Mouse (Mus musculus): ENCODE data around the gene Pxn. TPM values are rescaled to one million over a fixed set of nuclear protein-coding genes. Genes with fewer than 3 reads are reported as not detected.

Pxn gene
- polyA plus RNA-seq, 1 experiment from 2014 or later = 11.3 TPM

DNA sequence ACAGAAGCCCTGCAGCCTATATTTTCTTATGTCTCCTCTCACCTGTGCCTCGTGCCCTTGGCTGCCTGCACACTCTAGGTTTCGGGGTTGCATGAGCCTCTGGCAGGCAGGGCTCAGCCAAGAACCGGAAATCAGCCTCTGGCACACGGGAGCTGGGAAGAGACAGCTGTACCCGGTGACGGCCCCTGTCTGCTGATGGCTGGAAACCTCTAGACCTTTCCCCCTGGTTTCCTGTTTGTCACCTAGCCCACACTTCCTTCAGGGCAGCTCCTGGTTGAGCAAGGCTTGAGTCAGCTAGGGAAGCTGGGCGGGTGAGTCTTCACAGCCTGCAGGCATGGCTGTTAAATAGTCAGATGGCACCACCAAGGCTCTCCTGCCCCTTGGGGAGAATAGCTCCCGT lies 28.4 kb downstream of the Pxn start:
- no peaks in the 10 kb centered on the region for H3K9me3 ChIP-seq (ENCODE audit: control insufficient read depth, low read length)
- no peaks in the 10 kb centered on the region for H3K36me3 ChIP-seq (ENCODE audit: control insufficient read depth, insufficient read depth, low read length)
- H3K9ac ChIP-seq (replicated peaks; ENCODE audit: low read length) = no peak overlapping the region
- H3K4me1 ChIP-seq (ENCODE audit: control insufficient read depth, insufficient read depth, low read length) = peaks cover 8% of the 10 kb centered on the region; the same call in 1 of the 2 replicates
- H3K27me3 ChIP-seq (ENCODE audit: control insufficient read depth, insufficient read depth, low read length) = no peaks in the 10 kb centered on the region
- ATAC-seq (ENCODE audit: low FRiP score, low TSS enrichment) = no peak
- H3K4me3 ChIP-seq (replicated peaks; ENCODE audit: low read depth, low read length) = no peak overlapping the region
- no peak overlapping the region for H3K27ac ChIP-seq (replicated peaks; ENCODE audit: low read depth, low read length)
- DNase-seq = no peak
- 58% methylated on average over 8 of the region's 8 CpGs for WGBS
- H3K4me2 ChIP-seq (ENCODE audit: low read length) = no peak overlapping the region

DNA sequence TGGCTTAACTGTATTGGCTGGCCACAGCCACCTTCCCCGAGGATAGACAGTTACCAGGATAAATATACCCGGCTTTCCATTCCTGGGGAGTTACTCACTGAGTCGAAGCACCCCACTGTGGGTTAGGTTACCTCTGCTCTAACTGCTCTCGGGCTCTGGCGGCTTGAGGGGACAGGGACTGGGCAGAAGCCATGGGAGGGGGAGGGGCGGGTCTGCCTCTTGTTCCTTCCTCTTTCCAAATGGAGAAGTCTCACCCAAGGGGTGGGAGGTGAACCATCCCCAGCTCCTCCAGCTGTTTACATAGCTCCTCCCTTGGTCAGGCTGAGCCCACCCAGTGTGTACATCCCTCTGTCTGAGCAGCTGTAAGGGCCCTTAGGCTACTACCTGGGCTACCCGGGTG lies 29.2 kb downstream of the Pxn start:
- Histone ChIP-seq H3K9me3 (ENCODE audit: control insufficient read depth, low read length) (no peaks in the 10 kb centered on the region), H3K36me3 (ENCODE audit: control insufficient read depth, insufficient read depth, low read length) (no peaks in the 10 kb centered on the region), H3K9ac (replicated peaks; ENCODE audit: low read length) (no peak overlapping the region), H3K4me3 (replicated peaks; ENCODE audit: low read depth, low read length) (no peak overlapping the region), H3K4me2 (ENCODE audit: low read length) (no peak overlapping the region), H3K27ac (replicated peaks; ENCODE audit: low read depth, low read length) (no peak overlapping the region), H3K27me3 (ENCODE audit: control insufficient read depth, insufficient read depth, low read length) (no peaks in the 10 kb centered on the region), H3K4me1 (ENCODE audit: control insufficient read depth, insufficient read depth, low read length) (peaks cover 6% of the 10 kb centered on the region; the same call in 1 of the 2 replicates)
- ATAC-seq (ENCODE audit: low FRiP score, low TSS enrichment) = no peak
- WGBS = 37% methylated on average over 7 of the region's 7 CpGs
- no peak for DNase-seq

DNA sequence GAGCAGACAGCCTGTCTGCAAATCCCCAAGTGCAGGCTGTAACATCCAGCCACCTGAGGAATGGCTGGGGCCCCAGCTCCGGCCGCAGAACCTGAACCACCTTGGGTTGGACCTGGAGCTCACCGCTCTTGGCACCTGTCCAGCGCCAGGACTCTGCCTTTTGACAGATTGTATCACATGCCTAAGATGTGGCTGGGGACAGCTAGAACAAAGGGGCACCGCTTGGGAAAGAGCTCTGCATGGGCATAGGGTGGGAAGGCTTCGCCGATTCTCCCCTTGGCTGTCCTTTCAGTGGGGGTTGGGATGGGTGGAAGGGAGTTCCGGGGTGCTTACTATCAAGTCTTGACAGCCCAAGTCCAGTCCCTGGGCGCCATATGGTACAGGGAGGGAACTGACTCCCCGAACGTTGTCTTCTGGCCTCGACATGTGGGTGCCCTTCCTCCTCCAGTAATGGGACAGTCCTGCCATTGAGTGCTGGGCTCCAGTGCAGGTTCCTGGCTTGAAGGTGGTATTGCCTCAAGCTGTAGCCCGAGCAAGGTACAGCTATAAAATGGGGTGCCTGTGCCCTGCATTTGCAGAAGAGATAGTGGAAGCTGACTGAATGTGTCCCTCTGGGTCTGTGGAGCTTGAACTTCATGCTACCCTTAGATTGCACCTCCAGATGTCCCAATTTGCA lies 31.7 kb downstream of the Pxn start:
- Histone ChIP-seq H3K4me2 (ENCODE audit: low read length) (no peak overlapping the region), H3K9me3 (ENCODE audit: control insufficient read depth, low read length) (no peaks in the 10 kb centered on the region), H3K4me3 (replicated peaks; ENCODE audit: low read depth, low read length) (no peak overlapping the region), H3K9ac (replicated peaks; ENCODE audit: low read length) (no peak overlapping the region), H3K4me1 (ENCODE audit: control insufficient read depth, insufficient read depth, low read length) (peaks cover 4% of the 10 kb centered on the region; the same call in 1 of the 2 replicates), H3K27me3 (ENCODE audit: control insufficient read depth, insufficient read depth, low read length) (no peaks in the 10 kb centered on the region), H3K27ac (replicated peaks; ENCODE audit: low read depth, low read length) (no peak overlapping the region), H3K36me3 (ENCODE audit: control insufficient read depth, insufficient read depth, low read length) (no peaks in the 10 kb centered on the region)
- ATAC-seq (ENCODE audit: low FRiP score, low TSS enrichment) = no peak
- 76% methylated on average over 13 of the region's 13 CpGs for WGBS
- DNase-seq = no peak

DNA sequence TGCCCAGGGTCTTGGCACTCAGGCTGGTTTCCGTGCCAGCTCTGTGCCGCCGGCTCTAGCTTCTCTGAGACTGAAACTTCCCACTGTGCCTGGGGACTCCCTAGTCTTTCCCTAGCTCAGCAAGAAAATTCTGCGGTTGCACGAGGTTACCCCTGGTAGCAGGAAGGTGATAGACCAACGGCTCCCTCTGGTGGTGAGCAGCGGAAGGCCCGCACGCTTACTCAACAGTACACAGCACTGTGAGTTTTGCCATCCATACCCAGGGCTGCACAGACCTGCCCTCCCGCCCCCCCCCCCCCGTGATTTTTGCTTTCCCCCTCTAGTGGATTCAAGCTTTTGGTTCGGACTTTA lies 32.2 kb downstream of the Pxn start:
- under 1% methylated on average over 12 of the region's 12 CpGs for WGBS
- H3K4me1 ChIP-seq (ENCODE audit: control insufficient read depth, insufficient read depth, low read length) = peaks cover 5% of the 10 kb centered on the region; the same call in 1 of the 2 replicates
- H3K4me2 ChIP-seq (ENCODE audit: low read length) = no peak overlapping the region
- H3K27ac ChIP-seq (replicated peaks; ENCODE audit: low read depth, low read length) = no peak overlapping the region
- no peaks in the 10 kb centered on the region for H3K27me3 ChIP-seq (ENCODE audit: control insufficient read depth, insufficient read depth, low read length)
- no peaks in the 10 kb centered on the region for H3K9me3 ChIP-seq (ENCODE audit: control insufficient read depth, low read length)
- ATAC-seq (ENCODE audit: low FRiP score, low TSS enrichment) (peak; percentile 81), DNase-seq (peak; percentile 93)
- no peak overlapping the region for H3K4me3 ChIP-seq (replicated peaks; ENCODE audit: low read depth, low read length)
- H3K9ac ChIP-seq (replicated peaks; ENCODE audit: low read length) = no peak overlapping the region
- no peaks in the 10 kb centered on the region for H3K36me3 ChIP-seq (ENCODE audit: control insufficient read depth, insufficient read depth, low read length)

DNA sequence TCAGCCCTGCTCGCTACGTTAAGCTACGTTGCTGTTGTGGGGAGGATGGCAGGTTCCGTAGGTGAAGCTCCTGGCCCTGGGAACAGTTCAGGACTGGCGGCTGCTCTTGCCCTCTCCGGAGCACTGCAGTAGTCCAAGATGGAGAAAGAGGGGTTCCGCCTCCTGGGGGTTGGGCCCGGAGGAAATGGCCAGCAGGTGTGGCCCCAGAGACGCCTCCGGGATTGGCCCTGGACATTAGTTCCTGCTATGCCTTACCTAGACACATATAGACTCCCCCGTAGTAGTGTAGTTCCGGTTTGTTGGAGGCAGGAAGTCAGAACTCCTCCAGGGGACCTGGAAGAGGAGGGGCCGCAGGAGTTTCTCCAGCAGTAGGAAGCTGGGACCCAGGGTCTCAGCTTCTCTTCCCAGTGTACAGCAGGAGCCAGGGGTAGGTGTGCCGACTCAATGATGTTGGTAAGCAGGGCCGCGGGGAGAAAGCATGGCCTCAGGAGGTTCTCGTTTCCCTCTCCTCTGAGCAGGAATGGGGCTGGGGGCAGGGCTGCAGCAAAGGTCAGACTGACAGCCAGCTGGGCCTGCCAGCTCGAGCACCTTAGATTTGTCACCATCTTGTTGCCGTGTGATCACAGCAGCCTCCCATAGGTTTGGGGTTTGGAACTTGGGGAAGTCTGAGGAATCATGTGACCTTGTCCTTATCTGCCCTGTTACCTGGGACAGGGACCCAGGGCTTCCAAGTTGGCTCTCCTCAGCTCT lies 36.3 kb downstream of the Pxn start:
- Histone ChIP-seq H3K27ac (replicated peaks; ENCODE audit: low read depth, low read length) (no peak overlapping the region), H3K9ac (replicated peaks; ENCODE audit: low read length) (no peak overlapping the region), H3K4me2 (ENCODE audit: low read length) (no peak overlapping the region), H3K9me3 (ENCODE audit: control insufficient read depth, low read length) (no peaks in the 10 kb centered on the region), H3K4me3 (replicated peaks; ENCODE audit: low read depth, low read length) (no peak overlapping the region), H3K4me1 (ENCODE audit: control insufficient read depth, insufficient read depth, low read length) (peaks cover 8% of the 10 kb centered on the region; the same call in 1 of the 2 replicates), H3K27me3 (ENCODE audit: control insufficient read depth, insufficient read depth, low read length) (no peaks in the 10 kb centered on the region), H3K36me3 (ENCODE audit: control insufficient read depth, insufficient read depth, low read length) (peaks cover 17% of the 10 kb centered on the region)
- no peak for DNase-seq
- 79% methylated on average over 19 of the region's 19 CpGs for WGBS
- no peak for ATAC-seq (ENCODE audit: low FRiP score, low TSS enrichment)

DNA sequence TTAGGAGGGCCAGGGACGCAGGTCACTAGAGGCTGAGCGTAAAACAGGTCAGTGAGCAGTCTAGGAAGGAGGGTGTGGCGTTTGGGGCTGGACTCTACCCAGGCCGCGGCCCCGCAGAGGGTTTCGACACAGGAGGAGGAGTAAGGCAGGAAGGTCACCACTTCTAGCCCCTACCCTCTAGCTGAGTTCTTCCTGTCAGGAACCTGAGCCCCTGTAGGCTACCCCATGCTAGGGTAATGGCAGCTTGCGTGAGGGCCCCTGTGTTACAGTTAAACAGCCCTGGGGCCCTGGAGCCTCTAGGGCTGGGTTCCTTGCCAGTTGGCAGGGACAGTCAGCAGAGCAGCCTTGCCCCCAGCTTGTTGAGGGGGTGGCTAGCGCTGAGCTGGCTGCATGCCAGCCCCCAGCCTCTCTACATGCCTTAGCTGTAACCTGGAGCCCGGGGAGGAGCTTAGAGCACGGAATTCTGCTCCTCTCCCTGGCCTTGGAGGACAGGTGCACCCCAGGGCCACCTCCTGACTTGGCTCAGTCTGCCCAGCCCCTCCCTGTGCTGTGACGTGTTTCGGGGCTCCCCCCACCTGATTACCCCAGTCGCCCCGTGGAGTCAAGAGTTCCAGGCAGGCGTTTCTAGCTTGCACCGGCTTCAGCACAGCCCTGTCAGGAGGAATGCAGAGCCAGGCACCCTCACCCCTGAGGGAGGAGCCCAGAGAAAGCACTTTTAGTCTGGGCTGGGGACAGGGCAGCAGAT lies 37.2 kb downstream of the Pxn start:
- H3K9me3 ChIP-seq (ENCODE audit: control insufficient read depth, low read length) = no peaks in the 10 kb centered on the region
- H3K27ac ChIP-seq (replicated peaks; ENCODE audit: low read depth, low read length) = no peak overlapping the region
- H3K9ac ChIP-seq (replicated peaks; ENCODE audit: low read length) = peak overlapping the region; percentile 16; the same call in 1 of the 2 replicates
- no peak overlapping the region for H3K4me2 ChIP-seq (ENCODE audit: low read length)
- H3K27me3 ChIP-seq (ENCODE audit: control insufficient read depth, insufficient read depth, low read length) = no peaks in the 10 kb centered on the region
- no peak overlapping the region for H3K4me3 ChIP-seq (replicated peaks; ENCODE audit: low read depth, low read length)
- peak; percentile 65 for DNase-seq
- peak; percentile 71 for ATAC-seq (ENCODE audit: low FRiP score, low TSS enrichment)
- H3K36me3 ChIP-seq (ENCODE audit: control insufficient read depth, insufficient read depth, low read length) = peaks cover 24% of the 10 kb centered on the region
- peaks cover 4% of the 10 kb centered on the region; the same call in 1 of the 2 replicates for H3K4me1 ChIP-seq (ENCODE audit: control insufficient read depth, insufficient read depth, low read length)
- 64% methylated on average over 17 of the region's 17 CpGs for WGBS

DNA sequence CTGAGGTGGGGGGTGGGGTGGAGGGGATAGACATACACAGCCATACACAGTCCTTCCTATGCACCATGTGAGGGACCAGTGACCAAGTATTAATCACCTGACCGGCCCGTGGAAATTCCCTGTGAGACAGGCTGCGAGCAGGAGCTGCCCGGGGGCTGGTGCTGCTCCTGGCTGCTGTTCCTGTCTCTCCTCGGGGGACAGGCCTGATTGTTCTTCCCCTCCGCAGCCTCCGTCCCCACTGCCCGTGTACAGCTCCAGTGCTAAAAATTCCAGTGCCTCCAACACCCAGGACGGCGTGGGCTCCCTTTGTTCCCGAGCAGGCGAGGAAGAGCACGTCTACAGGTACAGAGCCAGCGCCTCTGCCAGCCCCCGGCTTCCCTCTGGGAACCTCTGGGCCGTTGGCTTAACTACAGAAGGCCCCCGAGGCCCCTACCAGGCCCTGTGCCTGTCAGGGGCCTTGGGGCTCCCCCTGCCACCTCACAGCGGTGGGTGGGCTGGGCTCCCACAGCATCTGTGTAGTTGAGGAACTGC lies 38.2 kb downstream of the Pxn start:
- Histone ChIP-seq H3K4me3 (replicated peaks; ENCODE audit: low read depth, low read length) (no peak overlapping the region), H3K4me1 (ENCODE audit: control insufficient read depth, insufficient read depth, low read length) (peaks cover 4% of the 10 kb centered on the region; the same call in 1 of the 2 replicates)
- ATAC-seq (ENCODE audit: low FRiP score, low TSS enrichment) = no peak

DNA sequence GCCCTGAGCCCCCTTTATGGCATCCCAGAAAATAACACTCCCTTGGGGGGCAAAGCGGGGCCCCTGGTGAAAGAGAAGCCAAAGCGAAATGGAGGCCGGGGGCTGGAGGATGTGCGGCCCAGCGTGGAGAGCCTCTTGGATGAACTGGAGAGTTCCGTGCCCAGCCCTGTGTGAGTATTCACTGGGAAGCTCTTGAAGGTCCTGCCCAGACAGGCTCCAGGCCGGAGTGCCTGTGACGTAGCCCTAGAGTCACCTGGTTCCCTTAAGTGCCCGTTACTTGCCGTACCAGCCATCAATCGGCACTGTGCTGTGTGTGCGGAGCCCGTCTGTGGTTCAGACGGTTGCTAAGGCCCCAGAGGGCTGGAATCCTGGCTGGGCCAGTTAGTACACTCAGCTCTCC lies 39.2 kb downstream of the Pxn start:
- ATAC-seq (ENCODE audit: low FRiP score, low TSS enrichment) (no peak), DNase-seq (no peak)
- Histone ChIP-seq H3K9me3 (ENCODE audit: control insufficient read depth, low read length) (no peaks in the 10 kb centered on the region), H3K27me3 (ENCODE audit: control insufficient read depth, insufficient read depth, low read length) (no peaks in the 10 kb centered on the region), H3K36me3 (ENCODE audit: control insufficient read depth, insufficient read depth, low read length) (peaks cover 31% of the 10 kb centered on the region), H3K4me2 (ENCODE audit: low read length) (no peak overlapping the region), H3K9ac (replicated peaks; ENCODE audit: low read length) (no peak overlapping the region), H3K4me1 (ENCODE audit: control insufficient read depth, insufficient read depth, low read length) (peaks cover 4% of the 10 kb centered on the region; the same call in 1 of the 2 replicates), H3K27ac (replicated peaks; ENCODE audit: low read depth, low read length) (no peak overlapping the region), H3K4me3 (replicated peaks; ENCODE audit: low read depth, low read length) (no peak overlapping the region)
- WGBS = 89% methylated on average over 14 of the region's 14 CpGs

More for the DNA sequence above, 38.2 kb downstream of the Pxn start:
- Histone ChIP-seq H3K27ac (replicated peaks; ENCODE audit: low read depth, low read length) (no peak overlapping the region), H3K4me2 (ENCODE audit: low read length) (no peak overlapping the region), H3K9ac (replicated peaks; ENCODE audit: low read length) (no peak overlapping the region), H3K27me3 (ENCODE audit: control insufficient read depth, insufficient read depth, low read length) (no peaks in the 10 kb centered on the region), H3K36me3 (ENCODE audit: control insufficient read depth, insufficient read depth, low read length) (peaks cover 31% of the 10 kb centered on the region), H3K9me3 (ENCODE audit: control insufficient read depth, low read length) (no peaks in the 10 kb centered on the region)
- no peak for DNase-seq
- WGBS = 56% methylated on average over 18 of the region's 18 CpGs
